Mouse (Mus musculus) kidney, postnatal 4 days (tissue): ENCODE measurements around the gene Pusl1.

Experiments
- DNase-seq, 2 experiments: peaks; one replicate each; pipeline ENCODE4 v3.0.0; 2021; ENCODE audit warnings: mixed read lengths in 2 of 2

Pusl1 gene

DNA sequence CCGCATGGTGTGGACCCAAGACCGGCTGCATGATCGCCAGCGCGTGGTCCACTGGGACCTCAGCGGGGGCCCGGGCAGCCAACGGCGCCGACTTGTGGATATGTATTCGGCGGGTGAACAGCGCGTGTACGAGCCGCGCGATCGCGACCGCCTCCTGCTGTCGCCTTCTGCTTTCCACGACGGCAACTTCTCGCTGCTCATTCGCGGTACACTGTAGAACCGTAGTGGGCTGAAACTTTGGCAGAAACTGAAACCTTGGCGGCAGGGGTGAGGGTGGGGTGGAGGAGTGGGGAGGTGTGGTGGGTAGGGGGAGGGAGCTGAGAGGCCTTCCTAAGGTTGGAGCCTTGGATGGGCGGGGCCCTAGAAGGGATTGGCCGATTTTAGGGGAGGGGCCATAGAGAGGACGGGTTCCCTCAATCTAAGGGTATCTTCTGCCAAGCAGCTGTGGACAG is 50.6 kb downstream of the Pusl1 start:
- DNase-seq, result peak; percentile 74 to 84

- DNase-seq, result peak; percentile 30 to 43
Measured at GRCm38 (mm10) chr4:155840076-155841002, 51.2 kb downstream of the Pusl1 start.

DNA sequence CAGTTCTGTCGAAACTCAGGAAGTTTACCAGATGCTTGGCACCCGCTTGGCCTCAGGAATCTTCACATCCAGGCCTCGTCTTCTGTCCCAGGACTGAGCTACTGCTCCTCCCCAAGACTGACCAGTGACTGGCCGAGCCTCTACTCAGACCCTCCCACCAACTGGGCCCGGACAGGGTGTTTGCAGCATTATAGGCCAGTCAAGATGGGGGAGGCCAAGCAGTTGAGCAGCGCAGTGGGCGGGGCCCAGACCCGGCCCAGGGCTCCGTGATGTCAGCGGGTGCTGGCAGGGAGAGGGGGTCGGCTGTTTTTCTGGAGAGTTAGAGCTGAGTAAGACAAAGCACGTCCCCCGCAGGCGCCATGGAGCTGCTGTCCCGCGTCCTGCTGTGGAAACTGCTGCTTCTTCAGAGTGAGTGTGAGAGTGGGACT is 52.1 kb downstream of the Pusl1 start, which contains the start of gene Mxra8:
TSS of gene Mxra8 (plus strand) at position 198 of the 428 bp plus-strand sequence.
- peak; percentile 91 to 95 for DNase-seq

DNA sequence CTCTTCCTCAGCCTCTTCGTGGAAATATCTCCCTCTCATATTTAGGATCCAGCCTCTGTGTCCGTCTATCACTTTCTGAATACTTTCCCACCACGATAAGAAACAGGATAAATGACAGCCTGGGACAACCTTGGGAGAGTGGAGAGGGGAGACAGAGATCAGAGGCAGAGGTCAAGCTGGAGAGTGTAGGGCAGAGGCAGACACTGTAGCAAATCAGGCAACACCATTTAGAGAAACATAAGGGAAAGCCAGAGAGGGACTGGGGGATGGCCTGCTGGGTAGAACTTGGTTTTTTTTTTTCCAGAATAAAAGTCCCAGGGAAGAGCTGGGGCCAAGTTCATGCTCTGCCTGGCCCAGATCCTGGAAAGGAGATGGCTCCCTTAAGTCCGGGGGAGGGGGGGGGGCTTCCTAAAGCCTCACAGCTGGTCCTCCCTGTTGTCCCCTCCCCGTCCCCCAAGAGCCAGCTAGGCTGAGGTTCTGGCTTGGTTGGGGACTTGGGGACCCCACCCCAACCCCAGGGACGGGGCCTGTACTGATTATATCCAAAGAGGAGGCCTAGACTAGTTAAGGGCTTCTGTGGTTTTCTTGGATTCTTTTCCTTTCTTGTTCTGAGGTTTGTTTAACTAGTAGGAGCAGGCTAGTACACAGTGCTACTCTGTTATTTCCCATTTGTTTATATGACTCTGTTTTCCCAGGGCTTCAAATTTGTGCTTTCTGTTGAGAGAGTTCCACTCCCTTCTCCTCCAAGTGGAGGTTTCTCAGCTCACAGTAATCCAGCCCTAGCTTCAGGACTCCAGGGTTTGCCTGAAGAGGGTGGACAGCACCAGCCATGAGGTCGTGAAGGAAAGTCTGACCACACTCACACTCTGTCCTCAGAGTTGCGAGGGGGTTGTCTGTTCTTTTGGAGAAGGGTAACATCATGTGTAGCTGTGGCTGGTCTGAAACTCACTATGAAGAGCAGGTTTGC is 53.1 kb downstream of the Pusl1 start:
- DNase-seq, result peak; percentile 50 to 63
